Mouse (Mus musculus) left cerebral cortex, postnatal 10 days (tissue): ENCODE measurements around the gene Ube2cbp. TPM values are rescaled to one million over a fixed set of nuclear protein-coding genes. Genes with fewer than 3 reads are reported as not detected.

ENCODE experiments used
- DNase-seq, 2 experiments: peaks; one replicate each; pipeline ENCODE4 v3.0.0; 2021 to 2022; ENCODE audit warnings: low spot score in 2 of 2, mixed read lengths in 1 of 2; ENCODE audit errors: extremely low spot score in 1 of 2
- intact Hi-C: fragments of 180-260 bp; cut with DNase I; formaldehyde crosslinking; loops from one replicate; pipeline ENCODE4 v1.15.1; 2025
- total RNA-seq, 2 experiments: library from RNA; stranded (reverse); gene quantifications; 2 replicates each; pipeline ENCODE4 v1.2.3; 2021

Gene Ube2cbp
- total RNA-seq, 2 experiments from 2014 or later = 4.4 to 5.9 TPM

DNA sequence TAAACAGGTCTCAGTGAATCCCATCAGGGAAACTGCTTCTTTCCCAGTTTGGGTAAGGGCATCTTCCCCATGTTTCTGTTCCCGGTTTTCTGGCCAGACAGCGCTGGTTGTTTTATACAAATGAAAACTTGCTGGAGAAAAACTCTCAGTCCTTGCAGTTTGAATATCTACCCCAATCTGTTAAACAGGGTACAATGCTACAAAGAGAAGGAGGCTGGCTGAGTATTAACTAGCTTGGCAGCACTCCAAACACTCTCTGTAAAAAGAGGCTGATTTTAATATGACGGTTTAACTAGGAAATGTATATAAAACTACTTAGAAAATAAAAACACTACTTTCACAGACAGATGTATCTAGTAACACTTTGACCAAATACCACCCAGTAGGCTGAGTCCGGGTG, 129.2 kb downstream of the Ube2cbp start:
- intact Hi-C loops = no loop called here

DNA sequence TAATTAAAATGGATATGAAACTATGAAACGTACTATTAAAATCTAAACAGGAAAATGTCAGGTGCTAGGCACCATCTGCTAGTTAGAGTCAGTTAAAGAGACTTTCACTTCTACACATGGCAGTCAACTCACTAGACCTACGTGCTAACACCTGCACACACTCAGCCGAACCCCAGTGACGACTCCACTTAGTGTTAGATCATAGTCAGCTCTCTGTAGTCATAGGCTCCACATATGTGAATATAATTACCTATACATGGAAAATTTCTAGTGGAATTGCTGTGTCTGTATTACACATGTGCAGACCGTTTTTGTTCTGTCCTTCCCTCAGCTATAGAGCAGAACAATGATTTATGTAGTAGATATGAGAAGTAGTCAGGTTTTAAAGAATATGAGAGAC, 130.4 kb downstream of the Ube2cbp start:
- intact Hi-C loops = no loop called here
- no peak for DNase-seq

More for the DNA sequence above, 129.2 kb downstream of the Ube2cbp start:
- no peak for DNase-seq

DNA sequence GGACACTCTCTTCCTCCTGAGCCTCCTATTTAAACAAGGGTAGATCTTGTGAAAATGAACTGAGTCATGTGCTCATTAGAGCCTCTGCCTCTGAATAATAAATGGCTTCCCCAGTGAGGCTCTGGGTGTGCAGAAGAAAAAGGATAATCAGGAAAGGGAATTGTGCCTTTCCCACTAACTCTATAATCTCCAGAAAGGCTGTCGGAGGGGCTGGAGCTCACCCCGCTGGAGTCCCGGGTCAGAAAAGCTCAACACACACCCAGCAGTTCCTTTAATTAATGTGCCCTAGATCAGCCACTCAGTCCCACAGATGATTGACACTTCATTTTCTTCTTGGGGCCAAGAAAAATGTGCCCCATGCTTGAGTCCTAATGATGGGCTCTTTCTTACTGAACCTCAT, 134.2 kb downstream of the Ube2cbp start:
- intact Hi-C loops = no loop called here
- DNase-seq = no peak

DNA sequence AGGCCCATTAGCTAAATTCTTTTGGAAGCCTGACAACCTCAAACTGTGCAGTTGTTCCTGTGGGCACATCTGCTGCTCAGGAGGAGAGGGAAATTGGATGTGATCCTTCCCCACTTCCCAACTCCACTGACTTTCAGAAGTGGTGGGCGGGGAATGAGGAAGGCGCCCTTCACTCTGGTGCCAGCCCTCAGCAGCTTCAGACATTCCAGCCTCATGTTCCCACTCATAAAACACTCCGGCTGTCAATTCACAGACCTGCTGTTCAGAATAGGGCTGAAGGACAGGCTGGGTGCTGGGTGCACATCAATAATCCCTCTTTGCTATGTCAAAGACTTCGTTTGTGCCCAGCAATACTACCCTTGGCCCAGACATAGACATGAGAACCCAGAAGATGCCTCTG, 136.5 kb downstream of the Ube2cbp start:
- no peak for DNase-seq
- intact Hi-C loops = no loop called here

DNA sequence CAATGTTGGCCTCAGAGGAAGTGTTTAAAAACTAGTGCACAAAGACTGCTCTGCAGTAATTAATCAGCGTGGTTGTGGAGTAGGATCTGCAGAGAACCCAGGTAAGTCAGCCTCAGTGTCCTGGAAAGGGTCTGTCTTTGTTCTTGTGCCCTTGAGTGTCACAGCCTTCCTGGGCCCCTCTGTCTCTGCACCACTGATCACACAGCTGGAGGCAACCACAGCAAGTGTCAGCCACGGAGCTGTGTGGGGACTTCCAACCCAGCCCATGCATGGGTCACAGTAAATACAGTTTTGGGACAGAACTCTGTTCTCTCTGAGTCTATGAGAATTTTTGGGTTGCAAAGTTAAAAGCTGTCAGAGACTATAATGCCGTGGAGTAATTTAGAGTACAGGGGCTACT, 137.4 kb downstream of the Ube2cbp start:
- no peak for DNase-seq
- intact Hi-C loops = no loop called here

DNA sequence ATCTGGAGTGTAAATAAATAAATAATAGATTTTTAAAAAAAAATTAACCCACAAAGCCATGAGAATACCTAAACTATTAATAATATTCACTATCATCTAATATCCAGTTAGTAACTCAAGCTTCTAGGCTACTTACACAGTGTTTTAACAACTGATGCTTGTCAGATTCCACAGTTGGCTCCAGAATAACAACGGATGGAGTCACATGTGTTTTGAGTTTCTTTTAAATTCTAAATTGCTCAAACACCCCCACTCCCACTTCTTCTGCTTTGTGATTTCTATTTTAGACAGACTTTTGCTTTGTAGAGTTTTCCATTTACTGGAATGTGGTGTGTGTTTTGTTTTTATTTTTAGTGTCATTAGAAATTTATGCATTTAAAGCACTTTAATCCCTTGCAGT, 140.0 kb downstream of the Ube2cbp start:
- intact Hi-C loops = no loop called here
- peak in 1 of 2 experiments; percentile 9 for DNase-seq

DNA sequence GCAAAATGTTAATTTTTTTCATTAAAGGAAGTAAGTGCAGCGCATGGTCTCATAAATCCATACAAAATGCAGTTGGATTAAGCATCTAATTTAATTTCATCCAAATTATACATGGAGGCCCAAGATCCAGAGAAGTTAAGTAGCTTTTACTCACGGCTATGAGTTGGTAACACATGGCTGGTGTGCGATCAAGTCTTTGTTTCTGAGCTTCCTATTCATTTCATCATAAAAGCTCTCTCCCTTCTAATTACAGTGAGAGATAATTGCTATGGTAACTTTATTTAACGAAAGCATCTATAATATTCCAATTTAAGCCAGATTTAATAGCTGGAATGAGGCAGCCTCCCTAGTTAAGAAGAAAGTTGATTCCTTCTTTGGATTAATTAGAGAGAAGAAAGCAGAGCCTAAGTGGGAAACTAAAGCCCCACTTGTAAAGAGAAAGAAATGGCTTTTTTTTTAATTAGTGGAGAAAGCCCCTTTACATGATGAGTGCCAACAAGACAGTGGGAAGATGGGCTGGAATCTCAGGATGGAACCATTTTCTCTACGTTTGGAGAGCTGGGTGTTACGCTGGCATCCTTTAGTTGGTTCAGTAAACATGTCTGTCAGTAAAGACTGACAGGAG, 145.1 kb downstream of the Ube2cbp start:
- DNase-seq = no peak
- intact Hi-C loops = no loop called here

DNA sequence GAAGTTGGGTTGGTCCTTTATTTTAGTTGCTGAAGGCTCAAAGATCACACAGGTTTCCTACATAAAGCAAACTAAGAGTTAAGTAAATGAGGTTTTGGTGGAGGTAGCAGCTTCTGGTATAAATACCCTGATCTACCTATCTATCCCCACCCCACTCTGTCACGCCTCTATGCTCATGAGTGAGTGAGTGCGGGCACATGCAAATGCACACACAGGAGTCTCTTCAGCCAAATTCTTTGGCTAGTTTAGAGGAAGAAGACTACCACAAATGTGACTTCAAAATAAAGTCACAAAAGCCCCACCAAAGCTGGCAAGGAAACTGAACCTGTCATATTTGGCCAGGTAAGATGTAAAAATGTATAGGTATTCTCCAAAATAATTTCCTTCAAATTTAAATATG, 149.1 kb downstream of the Ube2cbp start:
- intact Hi-C loops = no loop called here
- no peak for DNase-seq

DNA sequence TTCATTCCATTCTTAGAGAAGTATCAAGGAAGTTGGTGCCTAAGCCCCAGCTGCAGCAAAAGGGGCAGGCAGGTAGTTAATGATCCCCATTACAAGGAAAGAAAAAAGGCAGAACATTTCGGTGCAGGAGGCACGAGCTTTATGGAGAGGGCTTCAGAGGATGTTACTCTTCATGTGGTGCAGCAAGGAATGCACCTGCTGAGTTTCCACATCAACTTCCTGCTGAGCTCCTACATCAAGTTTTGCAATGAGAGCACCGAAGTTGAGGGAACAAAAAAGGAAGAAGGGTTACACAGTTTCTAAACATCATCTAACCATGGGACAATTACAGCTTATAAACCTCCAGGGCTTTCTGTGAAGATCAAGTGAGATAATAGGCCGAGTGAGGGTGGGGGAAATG, 156.1 kb downstream of the Ube2cbp start:
- no peak for DNase-seq
- intact Hi-C loops = no loop called here

DNA sequence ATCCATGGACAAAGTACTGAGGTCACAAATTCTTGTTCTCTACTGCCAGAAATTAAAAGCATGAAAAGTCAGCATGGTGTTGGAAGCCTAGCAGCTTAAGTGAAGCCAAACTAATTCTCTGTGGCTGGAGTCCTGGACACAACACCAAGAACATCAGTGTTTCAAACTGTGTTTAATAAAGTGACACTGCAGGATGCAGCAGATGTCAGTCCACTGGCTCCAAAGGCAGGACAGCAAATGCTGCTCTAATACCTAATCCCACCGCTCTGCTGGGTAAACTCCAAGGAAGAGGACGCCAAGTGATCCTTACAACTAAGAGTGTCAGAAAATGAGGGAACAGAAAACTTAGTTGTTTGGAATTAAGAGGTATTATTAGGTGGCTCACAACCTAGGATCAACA, 158.2 kb downstream of the Ube2cbp start:
- intact Hi-C loops = no loop called here
- DNase-seq = no peak

DNA sequence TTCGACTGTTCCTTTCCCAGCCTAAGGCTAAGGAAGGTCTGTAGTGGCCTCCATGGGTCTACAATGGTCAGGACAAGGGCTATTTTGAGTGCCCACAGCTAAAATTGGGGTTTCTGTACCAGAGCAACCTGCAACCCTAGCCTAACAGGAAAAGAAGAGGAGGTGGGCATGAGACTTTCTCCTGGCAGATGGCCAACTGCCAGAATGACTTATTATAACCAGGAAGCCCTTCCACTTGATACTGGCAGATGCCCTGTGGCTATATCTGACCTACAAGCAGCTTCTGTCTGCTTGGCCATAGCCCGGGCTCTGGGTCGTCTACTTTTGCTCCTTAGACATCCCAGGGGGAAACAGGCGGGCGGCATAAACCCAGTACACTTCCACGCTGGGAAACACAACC, 163.3 kb downstream of the Ube2cbp start:
- intact Hi-C loops = no loop called here
- no peak for DNase-seq

DNA sequence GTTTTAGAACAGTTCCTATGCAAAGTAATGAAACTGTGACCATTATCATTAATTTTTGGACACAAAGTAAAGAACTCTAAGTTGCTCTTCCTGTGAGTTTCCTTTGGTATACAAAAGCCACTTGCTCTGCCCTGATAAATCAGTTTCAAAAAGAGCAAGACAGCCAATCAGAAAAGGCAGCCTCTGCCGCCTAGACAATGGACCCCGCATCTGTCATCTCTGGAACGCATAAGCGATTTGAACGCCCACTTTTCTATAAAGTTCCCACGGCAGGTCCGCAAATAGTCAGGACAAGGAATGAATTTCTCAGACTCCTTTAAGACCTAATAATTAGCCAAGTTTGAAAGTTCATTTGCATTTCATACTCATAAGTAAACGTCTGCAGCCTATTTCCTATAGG, 166.2 kb downstream of the Ube2cbp start:
- no peak for DNase-seq
- intact Hi-C loops = no loop called here

DNA sequence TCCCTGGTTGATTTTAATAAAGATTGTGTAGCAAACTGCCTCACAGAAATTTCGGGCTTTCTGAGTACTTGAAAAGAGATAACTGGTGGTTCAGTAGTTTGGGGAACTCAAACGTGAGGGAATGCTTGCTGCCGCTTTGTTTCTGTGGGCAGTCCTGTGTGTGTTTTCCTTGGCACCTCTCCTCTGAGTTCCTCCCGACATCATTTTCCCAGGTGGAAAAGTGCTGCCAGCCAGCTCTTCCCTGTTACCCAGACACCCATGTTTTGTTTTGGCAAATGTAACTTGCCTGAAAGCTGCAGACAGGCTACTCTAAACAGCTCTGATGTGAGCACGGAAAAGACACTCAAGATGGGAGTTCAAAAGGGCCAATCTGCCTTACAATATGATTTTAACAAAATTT, 166.6 kb downstream of the Ube2cbp start:
- intact Hi-C loops = no loop called here
- DNase-seq = no peak

DNA sequence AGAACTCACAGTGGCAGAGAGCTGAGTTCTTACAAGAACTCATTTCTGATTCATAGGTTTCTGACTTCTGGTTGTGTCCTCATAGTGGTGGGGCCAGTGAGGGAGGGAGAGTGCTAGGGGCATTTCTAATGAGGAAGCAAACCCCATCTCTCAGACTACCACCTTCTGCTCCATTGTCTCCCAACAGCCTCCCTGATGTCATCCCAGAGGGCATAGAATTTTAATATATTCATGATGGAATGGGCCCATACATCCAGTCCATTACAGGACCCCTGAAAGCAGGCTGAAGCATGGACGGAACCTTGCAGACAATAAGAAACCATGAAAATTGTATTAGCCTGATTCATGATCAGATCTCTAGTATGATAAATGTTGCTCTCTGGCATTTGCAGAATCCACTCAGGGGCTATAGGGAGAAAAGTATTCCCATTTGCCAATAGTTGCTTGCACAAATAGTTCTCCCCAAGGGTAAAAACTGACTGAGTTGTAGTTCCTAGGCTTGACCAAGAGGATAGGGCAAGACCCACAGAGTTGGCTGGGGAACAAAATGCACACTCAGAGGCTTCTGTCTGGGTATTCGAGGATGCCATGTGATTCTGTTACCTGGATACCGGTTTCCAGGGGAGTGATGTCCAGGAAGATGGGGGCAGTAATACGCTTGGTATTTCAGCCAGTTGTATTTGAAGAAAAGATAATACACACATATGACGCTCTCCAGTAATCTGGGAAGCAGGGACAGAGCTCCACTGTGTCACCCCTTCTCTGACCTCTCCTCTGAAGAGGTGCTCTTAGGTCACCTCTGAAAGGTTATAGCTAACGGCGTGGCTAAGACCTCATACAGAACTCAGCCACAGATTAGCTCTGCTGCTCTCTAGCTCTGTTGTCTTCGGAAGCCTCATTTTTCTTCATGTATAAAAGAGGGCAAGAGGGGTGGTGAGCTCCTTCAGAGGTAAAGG, 167.8 kb downstream of the Ube2cbp start:
- intact Hi-C loops = no loop called here
- no peak for DNase-seq

DNA sequence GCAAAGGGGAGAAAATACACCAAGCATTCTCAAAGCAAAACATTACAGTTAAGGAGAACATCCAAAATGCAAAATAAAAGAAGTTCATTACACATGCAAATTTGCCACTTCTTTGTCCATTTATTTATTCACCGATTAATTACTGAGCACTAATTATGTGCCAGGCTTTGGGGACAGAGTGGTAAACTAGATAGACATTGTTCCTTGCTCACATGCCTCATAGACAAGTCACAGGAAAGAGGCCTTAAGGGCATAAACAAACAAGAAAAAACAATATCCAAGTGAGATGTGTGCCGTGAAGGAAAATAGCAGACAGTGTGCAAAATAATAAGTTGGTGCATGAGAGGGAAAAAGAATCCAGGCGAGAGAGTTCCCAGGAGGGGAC, 177.2 kb downstream of the Ube2cbp start:
- intact Hi-C loops = no loop called here
- no peak for DNase-seq

DNA sequence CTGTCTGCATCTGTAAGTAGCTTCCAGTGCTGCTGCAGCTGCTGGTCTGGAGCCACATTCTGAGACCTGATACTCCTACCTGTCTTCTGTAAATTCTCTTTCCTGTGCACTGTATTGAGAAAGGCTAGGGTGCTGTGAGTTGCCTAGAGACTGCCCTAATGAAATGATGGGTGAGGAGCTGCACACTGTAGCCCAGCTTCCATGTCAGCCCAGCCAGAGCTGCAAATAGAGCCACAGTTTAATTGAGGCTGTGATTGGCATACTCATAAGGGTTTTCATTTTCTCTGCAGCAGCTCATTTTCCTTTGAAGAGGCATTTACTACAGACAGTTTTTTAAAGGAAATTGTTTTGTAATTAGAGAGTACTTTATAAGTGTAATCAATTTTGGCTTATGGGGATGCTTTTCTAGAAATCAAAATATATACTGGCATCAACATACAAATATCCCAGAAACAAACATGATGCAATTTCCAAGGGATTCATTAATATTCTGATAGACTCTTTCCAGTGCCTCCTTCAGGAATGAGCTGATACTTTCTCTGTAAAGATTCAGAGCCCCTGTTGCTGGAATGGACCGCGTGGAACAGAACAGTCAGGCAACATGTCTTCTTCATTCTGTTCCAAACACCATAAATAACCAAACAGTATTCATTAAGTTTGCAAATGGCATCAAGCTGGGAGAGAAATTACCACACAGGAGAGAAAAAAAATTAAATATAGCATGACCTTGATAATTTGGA, 177.8 kb downstream of the Ube2cbp start:
- intact Hi-C loops = no loop called here
- DNase-seq = peak in 1 of 2 experiments; percentile 21

DNA sequence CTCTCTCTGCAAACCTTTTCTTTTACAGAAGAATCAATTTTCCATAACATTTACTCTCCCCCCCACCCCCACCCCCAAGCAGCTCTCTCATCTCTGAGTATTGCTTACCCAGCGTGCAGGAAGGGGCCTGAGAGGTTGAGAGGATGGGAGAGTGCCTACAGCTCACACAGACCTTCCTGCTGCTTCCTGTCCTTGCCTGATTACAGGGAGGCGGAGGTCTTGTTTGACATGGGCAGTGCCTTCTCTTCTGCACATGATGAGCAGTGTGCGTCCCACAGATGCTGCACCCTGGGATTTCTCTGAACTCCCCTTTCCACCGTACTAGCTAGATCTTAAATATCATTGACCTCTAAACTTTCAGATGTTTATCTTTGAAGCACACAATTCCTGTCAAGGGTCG, 182.2 kb downstream of the Ube2cbp start:
- no peak for DNase-seq
- intact Hi-C loops = no loop called here

DNA sequence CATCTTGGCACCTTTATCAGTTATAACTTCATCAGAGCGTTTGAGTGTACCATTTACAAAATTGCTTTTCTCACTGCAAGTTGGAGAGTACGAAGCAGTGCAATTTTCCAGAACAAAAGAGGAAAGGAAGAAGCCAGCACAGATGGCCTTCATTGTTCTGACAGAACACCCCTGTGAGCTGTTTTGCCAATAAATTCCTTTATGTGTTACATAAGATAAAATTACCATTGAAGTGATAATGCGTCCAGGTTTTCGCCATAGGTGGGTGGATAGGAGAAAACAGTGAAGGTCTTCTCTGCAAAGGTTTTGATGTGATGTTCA, 183.6 kb downstream of the Ube2cbp start:
- intact Hi-C loops = no loop called here
- no peak for DNase-seq

DNA sequence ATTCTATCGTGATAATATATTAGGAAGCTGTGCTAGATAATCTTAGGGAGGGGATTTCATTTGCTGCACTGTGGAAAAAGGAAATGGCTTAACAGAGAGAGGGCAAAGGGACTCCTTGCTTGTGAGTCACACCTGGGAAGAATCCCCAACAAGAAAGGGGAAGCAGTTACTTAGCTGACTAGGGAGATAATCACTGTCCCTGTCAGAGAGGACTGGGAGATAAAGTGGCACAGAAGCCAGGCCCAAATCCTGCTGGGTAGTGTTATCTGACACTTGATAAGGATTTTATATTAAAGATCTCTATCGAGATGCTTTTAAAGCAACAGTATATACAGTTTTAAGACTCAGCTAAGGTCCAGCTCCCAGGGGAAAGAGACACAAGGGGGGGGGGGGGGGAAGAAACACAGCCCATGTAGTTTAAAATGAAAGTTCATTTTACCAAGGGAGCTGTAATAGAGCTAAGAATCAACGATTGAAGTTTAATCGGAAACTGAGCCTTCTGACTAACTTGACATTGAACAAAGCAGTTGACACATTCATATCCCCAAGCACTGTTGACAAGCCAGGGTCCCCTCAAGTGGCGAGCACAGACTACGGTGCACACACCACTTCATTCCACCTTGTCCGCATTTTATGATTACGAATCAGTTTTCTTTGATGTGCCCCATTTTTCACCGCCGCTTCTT, 184.1 kb downstream of the Ube2cbp start:
- intact Hi-C loops = no loop called here
- DNase-seq = no peak
